Comparison of ENCODE assay signal across 32 mouse cellular contexts in the genomic region with DNA sequence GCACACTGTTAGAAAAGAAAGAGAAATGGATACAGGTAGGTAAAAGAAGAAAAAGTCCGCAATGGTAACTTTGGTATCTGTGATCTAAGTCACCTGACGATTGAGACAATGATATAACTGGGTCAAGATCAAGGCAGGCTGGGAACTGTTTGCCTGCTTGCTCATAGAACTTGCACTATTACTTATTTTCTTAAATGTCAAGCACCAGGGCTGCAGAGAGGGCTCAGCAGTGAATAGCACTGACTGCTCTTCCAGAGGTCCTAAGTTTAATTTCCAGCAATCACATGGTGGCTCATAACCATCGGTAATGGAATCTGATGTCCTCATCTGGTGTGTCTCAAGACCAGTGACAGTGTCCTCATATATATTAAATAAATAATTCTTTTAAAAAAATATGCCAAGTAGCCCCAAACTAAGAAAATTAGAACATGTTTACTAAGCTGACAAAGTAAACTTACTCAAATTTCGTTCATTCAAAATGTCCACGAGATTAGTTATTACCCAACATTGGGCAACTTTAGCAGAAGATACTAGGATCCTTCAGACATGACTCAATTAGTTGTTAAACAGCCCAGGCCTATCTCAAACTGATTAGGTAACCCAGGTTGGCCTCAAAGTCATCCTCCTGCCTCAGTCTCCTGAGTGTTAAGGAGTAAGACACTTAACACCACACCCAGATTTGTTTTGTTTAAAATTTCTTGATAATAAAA. TPM values are rescaled to one million over a fixed set of nuclear protein-coding genes. Genes with fewer than 3 reads are reported as not detected.
DNase-seq lines count a peak whose midpoint lies in the region; ATAC-seq and TF ChIP-seq lines count a peak whose summit lies in the region.
"Had no signal": no experiment of that assay in that cellular context is flagged by ENCODE, and none has a peak within 500 bp of the region (broad histone marks: within the 10 kb centered on the region; RNA-seq: fewer than 3 reads in every experiment).

No protein-coding gene starts in this region.

- TF ChIP-seq CTCF in liver, adult 2 months (IDR thresholded peaks at IDR 0.05; ENCODE audit: low read depth, low read length): no peak

- WGBS in liver, adult 2 months: 52% methylated on average over 5 of the region's 5 CpGs
- 90% methylated on average over 5 of the region's 5 CpGs for WGBS in liver, embryonic 11.5 days

- no peaks in the 10 kb centered on the region for H3K27me3 ChIP-seq in liver, adult 2 months (ENCODE audit: control insufficient read depth, insufficient read depth, low read length)
- no peaks in the 10 kb centered on the region for H3K27me3 ChIP-seq in liver, embryonic 11.5 days (replicated peaks; ENCODE audit: control insufficient read depth, insufficient read depth, low read length)
- H3K27me3 ChIP-seq: CH12.LX; embryonic facial prominence, embryonic 13.5 days; forebrain, embryonic 12.5 days; heart, embryonic 12.5 days; heart, embryonic 15.5 days; hindbrain, embryonic 13.5 days; intestine, embryonic 15.5 days; Patski had no signal

- H3K4me2 ChIP-seq in liver, embryonic 11.5 days: no peak overlapping the region
- H3K4me2 ChIP-seq: embryonic facial prominence, embryonic 13.5 days; forebrain, embryonic 12.5 days; heart, embryonic 12.5 days; heart, embryonic 15.5 days; hindbrain, embryonic 13.5 days; intestine, embryonic 15.5 days had no signal

- no peaks in the 10 kb centered on the region for H3K9me3 ChIP-seq in liver, embryonic 11.5 days (ENCODE audit: control insufficient read depth, low read length)
- H3K9me3 ChIP-seq: embryonic facial prominence, embryonic 13.5 days; forebrain, embryonic 12.5 days; G1E; heart, embryonic 12.5 days; heart, embryonic 15.5 days; hindbrain, embryonic 10.5 days; hindbrain, embryonic 13.5 days; intestine, embryonic 15.5 days had no signal

- H3K9ac ChIP-seq in liver, adult 2 months (ENCODE audit: low read depth, low read length): no peak overlapping the region
- H3K9ac ChIP-seq in liver, embryonic 11.5 days (ENCODE audit: low read depth, low read length): no peak overlapping the region
- H3K9ac ChIP-seq: embryonic facial prominence, embryonic 13.5 days; forebrain, embryonic 12.5 days; heart, embryonic 12.5 days; heart, embryonic 15.5 days; hindbrain, embryonic 13.5 days; intestine, embryonic 15.5 days had no signal

- no peak overlapping the region for H3K4me3 ChIP-seq in liver, adult 2 months (ENCODE audit: insufficient read depth, low read depth, low read length)
- no peak overlapping the region for H3K4me3 ChIP-seq in liver, embryonic 11.5 days (ENCODE audit: low read depth, low read length)
- H3K4me3 ChIP-seq: embryonic facial prominence, embryonic 10.5 days; embryonic facial prominence, embryonic 13.5 days; erythroblast, embryonic 14.5 days; forebrain, embryonic 12.5 days; heart, adult 2 months; heart, embryonic 12.5 days; heart, embryonic 15.5 days; hindbrain, embryonic 10.5 days; hindbrain, embryonic 13.5 days; intestine, embryonic 15.5 days had no signal

- H3K4me1 ChIP-seq in liver, adult 2 months (ENCODE audit: control insufficient read depth, insufficient read depth, low read length): peaks cover 2% of the 10 kb centered on the region; the same call in 1 of the 2 replicates
- H3K4me1 ChIP-seq in liver, embryonic 11.5 days (replicated peaks; ENCODE audit: control insufficient read depth, insufficient read depth, low read length): no peaks in the 10 kb centered on the region
- H3K4me1 ChIP-seq: embryonic facial prominence, embryonic 10.5 days; embryonic facial prominence, embryonic 13.5 days; forebrain, embryonic 12.5 days; heart, embryonic 12.5 days; heart, embryonic 15.5 days; hindbrain, embryonic 10.5 days; hindbrain, embryonic 13.5 days; intestine, embryonic 15.5 days had no signal

- H3K27ac ChIP-seq in liver, adult 2 months (replicated peaks; ENCODE audit: insufficient read depth, low read depth, low read length): no peak overlapping the region
- H3K27ac ChIP-seq in liver, embryonic 11.5 days (ENCODE audit: low read depth, low read length): no peak overlapping the region
- H3K27ac ChIP-seq: embryonic facial prominence, embryonic 10.5 days; embryonic facial prominence, embryonic 13.5 days; forebrain, embryonic 12.5 days; heart, adult 2 months; heart, embryonic 15.5 days; hindbrain, embryonic 10.5 days; hindbrain, embryonic 13.5 days; intestine, embryonic 15.5 days had no signal

- H3K36me3 ChIP-seq in liver, adult 2 months (ENCODE audit: control insufficient read depth, insufficient read depth, low read length): peaks cover 29% of the 10 kb centered on the region
- peaks cover 9% of the 10 kb centered on the region for H3K36me3 ChIP-seq in liver, embryonic 11.5 days (ENCODE audit: control insufficient read depth, insufficient read depth, low read length)

- H3K79me2 ChIP-seq in liver, adult 2 months (ENCODE audit: control insufficient read depth, insufficient read depth, low read length): peaks cover 16% of the 10 kb centered on the region; the same call in 1 of the 2 replicates

- no peak for ATAC-seq in liver, embryonic 11.5 days (replicated peaks; ENCODE audit: low FRiP score)
- ATAC-seq: forebrain, embryonic 16.5 days; hindbrain, embryonic 16.5 days; intestine, embryonic 15.5 days; Patski had no signal

- no peak for TF ChIP-seq POLR2A in liver, adult 2 months (IDR thresholded peaks at IDR 0.05; ENCODE audit: extremely low read depth, insufficient read depth, low read length)

- DNase-seq in adrenal gland, adult (ENCODE audit: inconsistent age in 2 of 2, low spot score in 1 of 2): peak; percentile 48 to 79
- DNase-seq in adrenal gland, adult 8-10 months: no peak
- peak; percentile 15 to 20 for DNase-seq in adrenal gland, postnatal 36 days
- DNase-seq in adrenal gland, adult 18-20 months (ENCODE audit: low spot score in 2 of 2): no peak
- DNase-seq in liver, adult 2 months (ENCODE audit: extremely low read depth, low read depth, low spot score): peak; percentile 68
- DNase-seq in liver, embryonic 11.5 days (ENCODE audit: low spot score): no peak
- DNase-seq: B cell, adult 2 months; cerebellum, adult 11-12 months; cerebellum, adult 8-10 months; cerebellum, postnatal 10 days; cerebellum, postnatal 36 days; embryo, embryonic 11 days; gastrocnemius, postnatal 14 days; heart, adult 2 months; heart, postnatal 10 days; heart, postnatal 36 days; kidney, adult 11 months; kidney, adult 8-10 months had no signal

RNA-seq across cellular contexts. Expression of gene Rps6kb1, which starts 10.2 kb away (rescaled TPM):
- 10 to 100 TPM; 37.4 to 52.1 (median 46.9) TPM for total RNA-seq in adrenal gland, adult 8-10 months (2022)
- 10 to 100 TPM; 36.8 to 44.8 TPM for total RNA-seq in adrenal gland, postnatal 36 days (2021)
- 10 to 100 TPM; 31.9 to 43.7 TPM for total RNA-seq in adrenal gland, adult 18-20 months (2021)
- total RNA-seq in liver, adult 2 months (2014; rRNA removed): 14.4 TPM in 2 replicates
- 6.2 and 6.3 TPM in 2 replicates for polyA plus RNA-seq in liver, adult 2 months (2012; rRNA removed)
- 48.4 and 50.9 TPM in 2 replicates for polyA plus RNA-seq in liver, embryonic 11.5 days (2014; fragmentation: Nextera tagmentation; extraction: Ambion mirVana)

RNA-seq across cellular contexts. Expression of gene Tubd1, which starts 10.4 kb away (rescaled TPM):
- total RNA-seq in adrenal gland, adult 8-10 months (2022): 10 to 100 TPM; 10.5 to 11.5 (median 11.4) TPM
- 1 to 10 TPM; 8.8 to 9.3 TPM for total RNA-seq in adrenal gland, postnatal 36 days (2021)
- total RNA-seq in adrenal gland, adult 18-20 months (2021): 1 to 10 TPM; 6.2 to 7.7 TPM
- 2.6 and 4.3 TPM in 2 replicates for total RNA-seq in liver, adult 2 months (2014; rRNA removed)
- 1.7 and 2.0 TPM in 2 replicates for polyA plus RNA-seq in liver, adult 2 months (2012; rRNA removed)
- 18.5 and 18.7 TPM in 2 replicates for polyA plus RNA-seq in liver, embryonic 11.5 days (2014; fragmentation: Nextera tagmentation; extraction: Ambion mirVana)

RNA-seq across cellular contexts. Expression of gene Rnft1, which starts 49.9 kb away (rescaled TPM):
- total RNA-seq in adrenal gland, adult 8-10 months (2022): 10 to 100 TPM; 31.1 to 40.7 (median 35.9) TPM
- total RNA-seq in adrenal gland, postnatal 36 days (2021): 10 to 100 TPM; 36.7 to 41.9 TPM
- 10 to 100 TPM; 32.2 to 42.1 TPM for total RNA-seq in adrenal gland, adult 18-20 months (2021)
- 18.9 and 19.1 TPM in 2 replicates for total RNA-seq in liver, adult 2 months (2014; rRNA removed)
- polyA plus RNA-seq in liver, adult 2 months (2012; rRNA removed): 6.8 and 9.4 TPM in 2 replicates
- polyA plus RNA-seq in liver, embryonic 11.5 days (2014; fragmentation: Nextera tagmentation; extraction: Ambion mirVana): 30.2 and 31.5 TPM in 2 replicates

Comparison
In these comparisons a context has a peak if more than half of its experiments do, and no peak if none do; other contexts are left out.
1. DNase-seq: peak in adrenal gland, adult (2 of 2), adrenal gland, postnatal 36 days (2 of 2) and liver, adult 2 months (single experiment); none in adrenal gland, adult 8-10 months (single experiment), adrenal gland, adult 18-20 months (0 of 2) and liver, embryonic 11.5 days (single experiment).